Mouse (Mus musculus): Measurements from ENCODE around the gene Mitf.

GRCm38 (mm10) chr6:97962311-97962710 is 155.5 kb downstream of the Mitf start:
- no peak for TF ChIP-seq CTCF (IDR thresholded peaks at IDR 0.05; ENCODE audit: borderline replicate concordance, insufficient read depth, low read depth, low read length)
- no peak for TF ChIP-seq POLR2A (IDR thresholded peaks at IDR 0.05; ENCODE audit: borderline replicate concordance, insufficient read depth, low read length)

Measured in cerebellum, adult 2 months (tissue).